Mouse (Mus musculus) limb, embryonic 15.5 days (tissue): ENCODE results near the gene Mrpl44. TPM values are rescaled to one million over a fixed set of nuclear protein-coding genes. Genes with fewer than 3 reads are reported as not detected.

Experiments used
- ATAC-seq: fragments of 200-750 bp; cut with Nextera tagmentation; 2 replicates; pipeline ENCODE4 v1.8.0; 2017; ENCODE audit warnings: low read depth, moderate TSS enrichment; ENCODE audit not compliant: insufficient number of reproducible peaks, low FRiP score, low TSS enrichment
- H3K27ac ChIP-seq: fragments of 300-500 bp; sonication (generic); 2 replicates; pipeline ENCODE4 v1.5.1; 2015; ENCODE audit warnings: moderate library complexity, mild to moderate bottlenecking, inconsistent platforms
- H3K27me3 ChIP-seq: fragments of 300-500 bp; sonication (generic); 2 replicates; pipeline ENCODE4 v1.6.1; 2015; ENCODE audit warnings: inconsistent platforms
- H3K36me3 ChIP-seq: fragments of 300-500 bp; sonication (generic); 2 replicates; pipeline ENCODE4 v1.6.1; 2015; ENCODE audit warnings: inconsistent platforms
- H3K4me1 ChIP-seq: fragments of 300-500 bp; sonication (generic); 2 replicates; pipeline ENCODE4 v1.6.1; 2015; ENCODE audit warnings: inconsistent platforms
- H3K4me2 ChIP-seq: fragments of 300-500 bp; sonication (generic); 2 replicates; pipeline ENCODE4 v1.6.1; 2015; ENCODE audit warnings: mild to moderate bottlenecking, inconsistent platforms
- H3K4me3 ChIP-seq: fragments of 300-500 bp; sonication (generic); 2 replicates; pipeline ENCODE4 v1.5.1; 2015; ENCODE audit warnings: mild to moderate bottlenecking, inconsistent platforms
- H3K9ac ChIP-seq: fragments of 300-500 bp; sonication (generic); 2 replicates; pipeline ENCODE4 v1.6.1; 2015; ENCODE audit warnings: inconsistent platforms
- H3K9me3 ChIP-seq: fragments of 300-500 bp; sonication (generic); 2 replicates; pipeline ENCODE4 v1.6.1; 2016; ENCODE audit warnings: inconsistent platforms
- WGBS: fragments of 180-500 bp; shearing (Covaris S2); methylation state at CpG from one replicate; pipeline ENCODE4 v1.1.7; 2015; 5-methylcytosine and 5-hydroxymethylcytosine counted together
- polyA plus RNA-seq: library from polyadenylated mRNA; unstranded; fragments of >200 nt; fragmentation: Nextera tagmentation; extraction: Ambion mirVana; gene quantifications from 2 replicates; pipeline ENCODE4 v1.2.1, GENCODE M21; 2015

Gene Mrpl44
- polyA plus RNA-seq, 1 experiment from 2014 or later = 42.1 TPM

GRCm38 (mm10) chr1:79815446-79815845 is 39.6 kb downstream of the Mrpl44 start:
- no peak overlapping the region for H3K4me3 ChIP-seq
- no peak for ATAC-seq
- 81% methylated on average over 3 of the region's 3 CpGs for WGBS
- no peaks in the 10 kb centered on the region for H3K27me3 ChIP-seq
- no peaks in the 10 kb centered on the region for H3K9me3 ChIP-seq
- no peaks in the 10 kb centered on the region for H3K36me3 ChIP-seq
- H3K4me1 ChIP-seq = no peaks in the 10 kb centered on the region
- no peak overlapping the region for H3K9ac ChIP-seq
- no peak overlapping the region for H3K27ac ChIP-seq
- no peak overlapping the region for H3K4me2 ChIP-seq

- H3K27ac ChIP-seq = no peak overlapping the region
- H3K27me3 ChIP-seq = no peaks in the 10 kb centered on the region
- no peaks in the 10 kb centered on the region for H3K36me3 ChIP-seq
- no peak overlapping the region for H3K4me2 ChIP-seq
- H3K4me1 ChIP-seq = peaks cover 17% of the 10 kb centered on the region
- no peaks in the 10 kb centered on the region for H3K9me3 ChIP-seq
- WGBS = 90% methylated on average over 11 of the region's 11 CpGs
- no peak for ATAC-seq
- no peak overlapping the region for H3K4me3 ChIP-seq
- H3K9ac ChIP-seq = no peak overlapping the region
Observed at GRCm38 (mm10) chr1:79819296-79819879, 43.6 kb downstream of the Mrpl44 start.

GRCm38 (mm10) chr1:79822806-79823525 is 47.1 kb downstream of the Mrpl44 start:
- Histone ChIP-seq H3K9me3 (no peaks in the 10 kb centered on the region), H3K27ac (no peak overlapping the region), H3K4me2 (no peak overlapping the region), H3K36me3 (no peaks in the 10 kb centered on the region), H3K4me3 (no peak overlapping the region), H3K4me1 (peaks cover 26% of the 10 kb centered on the region), H3K9ac (no peak overlapping the region), H3K27me3 (no peaks in the 10 kb centered on the region)
- no peak for ATAC-seq
- 40% methylated on average over 13 of the region's 13 CpGs for WGBS

GRCm38 (mm10) chr1:79823951-79824633 is 48.3 kb downstream of the Mrpl44 start:
- Histone ChIP-seq H3K9ac (no peak overlapping the region), H3K36me3 (no peaks in the 10 kb centered on the region), H3K27me3 (no peaks in the 10 kb centered on the region), H3K4me1 (peaks cover 26% of the 10 kb centered on the region), H3K4me2 (peak overlapping the region; percentile 35), H3K27ac (peak overlapping the region; percentile 57), H3K9me3 (no peaks in the 10 kb centered on the region), H3K4me3 (peak overlapping the region; percentile 25)
- ATAC-seq = no peak
- WGBS = 29% methylated on average over 14 of the region's 14 CpGs

Other genes starting within 250 kb of the Mrpl44 start
- gene Ap1s3, start 104.0 kb upstream of the Mrpl44 start, polyA plus RNA-seq = 0.31 and 0.81 TPM in 2 replicates
- gene Wdfy1, start 125 bp downstream of the Mrpl44 start, polyA plus RNA-seq = 36.3 and 39.3 TPM in 2 replicates
- gene Serpine2, start 85.2 kb downstream of the Mrpl44 start, polyA plus RNA-seq = 142 and 179 TPM in 2 replicates